Mouse (Mus musculus): ENCODE results near the gene Nxf1. TPM values are rescaled to one million over a fixed set of nuclear protein-coding genes. Genes with fewer than 3 reads are reported as not detected.
A peak's percentile ranks its signal among the peaks of the same experiment; 100 is the strongest.

The Nxf1 gene
- polyA plus RNA-seq, 1 experiment from 2014 or later: 199 TPM

- Histone ChIP-seq H3K27ac (peak within 1 kb of the TSS; percentile 91), H3K4me2 (peak within 1 kb of the TSS; percentile 77), H3K9ac (peak within 1 kb of the TSS; percentile 64), H3K4me1 (peaks cover 23% of the 10 kb centered on the region), H3K27me3 (no peaks in the 10 kb centered on the region), H3K9me3 (no peaks in the 10 kb centered on the region), H3K4me3 (peak within 1 kb of the TSS; percentile 63), H3K36me3 (peaks cover 35% of the 10 kb centered on the region)
- whole genome bisulfite sequencing: under 1% methylated on average over 30 of the region's 30 CpGs
- ATAC-seq (ENCODE audit: insufficient number of reproducible peaks, insufficient read depth, low FRiP score, low TSS enrichment, low read depth): peak; percentile 98
Measured at GRCm38 (mm10) chr19:8802130-8802821, 45.4 kb downstream of the Nxf1 start, which contains the start of gene Zbtb3. Zbtb3 (plus strand) TSS chr19:8802555.

- H3K9ac ChIP-seq: peak overlapping the region; percentile 64; the same call in 1 of the 2 replicates
- no peaks in the 10 kb centered on the region for H3K27me3 ChIP-seq
- H3K4me1 ChIP-seq: peaks cover 16% of the 10 kb centered on the region
- H3K27ac ChIP-seq: peak overlapping the region; percentile 91
- WGBS: 89% methylated on average over 9 of the region's 9 CpGs
- peak overlapping the region; percentile 77 for H3K4me2 ChIP-seq
- H3K9me3 ChIP-seq: no peaks in the 10 kb centered on the region
- peak overlapping the region; percentile 63 for H3K4me3 ChIP-seq
- peaks cover 45% of the 10 kb centered on the region for H3K36me3 ChIP-seq
- ATAC-seq (ENCODE audit: insufficient number of reproducible peaks, insufficient read depth, low FRiP score, low TSS enrichment, low read depth): no peak
Measured at GRCm38 (mm10) chr19:8803204-8803780, 46.4 kb downstream of the Nxf1 start.

- Histone ChIP-seq H3K27me3 (no peaks in the 10 kb centered on the region), H3K36me3 (peaks cover 50% of the 10 kb centered on the region), H3K9ac (no peak overlapping the region), H3K4me1 (peaks cover 13% of the 10 kb centered on the region), H3K4me3 (no peak overlapping the region), H3K9me3 (no peaks in the 10 kb centered on the region), H3K27ac (no peak overlapping the region), H3K4me2 (no peak overlapping the region)
- WGBS: 94% methylated on average over 11 of the region's 11 CpGs
- ATAC-seq (ENCODE audit: insufficient number of reproducible peaks, insufficient read depth, low FRiP score, low TSS enrichment, low read depth): no peak
Measured at GRCm38 (mm10) chr19:8803879-8804660, 47.2 kb downstream of the Nxf1 start.

- H3K4me2 ChIP-seq: no peak overlapping the region
- H3K27ac ChIP-seq: no peak overlapping the region
- no peak overlapping the region for H3K4me3 ChIP-seq
- no peaks in the 10 kb centered on the region for H3K9me3 ChIP-seq
- peaks cover 71% of the 10 kb centered on the region for H3K36me3 ChIP-seq
- H3K4me1 ChIP-seq: peaks cover 10% of the 10 kb centered on the region
- no peak overlapping the region for H3K9ac ChIP-seq
- WGBS: 95% methylated on average over 5 of the region's 5 CpGs
- ATAC-seq (ENCODE audit: insufficient number of reproducible peaks, insufficient read depth, low FRiP score, low TSS enrichment, low read depth): no peak
- no peaks in the 10 kb centered on the region for H3K27me3 ChIP-seq
Measured at GRCm38 (mm10) chr19:8806810-8807209, 49.9 kb downstream of the Nxf1 start.

- Histone ChIP-seq H3K27me3 (no peaks in the 10 kb centered on the region), H3K9ac (0 out of 2 replicates have a peak overlapping the region, but pooled peaks have one; percentile 36), H3K4me2 (no peak overlapping the region), H3K36me3 (peaks cover 53% of the 10 kb centered on the region), H3K4me1 (peaks cover 27% of the 10 kb centered on the region), H3K9me3 (no peaks in the 10 kb centered on the region), H3K4me3 (no peak overlapping the region; the same call in 1 of the 2 replicates), H3K27ac (no peak overlapping the region)
- ATAC-seq (ENCODE audit: insufficient number of reproducible peaks, insufficient read depth, low FRiP score, low TSS enrichment, low read depth): no peak
- WGBS: 76% methylated on average over 11 of the region's 11 CpGs
Measured at GRCm38 (mm10) chr19:8815812-8816211, 58.9 kb downstream of the Nxf1 start.

GRCm38 (mm10) chr19:8817001-8817400, 60.1 kb downstream of the Nxf1 start:
- no peak for ATAC-seq (ENCODE audit: insufficient number of reproducible peaks, insufficient read depth, low FRiP score, low TSS enrichment, low read depth)

GRCm38 (mm10) chr19:8818301-8818798, 61.5 kb downstream of the Nxf1 start:
- H3K4me1 ChIP-seq: peaks cover 45% of the 10 kb centered on the region
- peaks cover 37% of the 10 kb centered on the region for H3K36me3 ChIP-seq
- H3K9ac ChIP-seq: peak overlapping the region; percentile 91
- H3K27ac ChIP-seq: peak overlapping the region; percentile 100
- 26% methylated on average over 14 of the region's 14 CpGs for WGBS
- no peaks in the 10 kb centered on the region for H3K9me3 ChIP-seq
- peak overlapping the region; percentile 100 for H3K4me3 ChIP-seq
- ATAC-seq (ENCODE audit: insufficient number of reproducible peaks, insufficient read depth, low FRiP score, low TSS enrichment, low read depth): no peak
- H3K27me3 ChIP-seq: no peaks in the 10 kb centered on the region
- peak overlapping the region; percentile 97 for H3K4me2 ChIP-seq

More at GRCm38 (mm10) chr19:8817001-8817400, 60.1 kb downstream of the Nxf1 start:
- peak overlapping the region; percentile 7; the same call in 1 of the 2 replicates for H3K4me3 ChIP-seq
- peak overlapping the region; percentile 62 for H3K9ac ChIP-seq
- peak overlapping the region; percentile 97 for H3K4me2 ChIP-seq
- no peak overlapping the region for H3K27ac ChIP-seq
- no peaks in the 10 kb centered on the region for H3K27me3 ChIP-seq
- H3K36me3 ChIP-seq: peaks cover 43% of the 10 kb centered on the region
- 76% methylated on average over 3 of the region's 3 CpGs for WGBS
- H3K4me1 ChIP-seq: peaks cover 32% of the 10 kb centered on the region
- no peaks in the 10 kb centered on the region for H3K9me3 ChIP-seq

GRCm38 (mm10) chr19:8818801-8819595, 62.1 kb downstream of the Nxf1 start, which contains the start of gene Ttc9c:
Ttc9c (minus strand) TSS chr19:8819333.
- Histone ChIP-seq H3K4me1 (peaks cover 45% of the 10 kb centered on the region), H3K27me3 (no peaks in the 10 kb centered on the region), H3K4me3 (peak within 1 kb of the TSS; percentile 100), H3K36me3 (peaks cover 38% of the 10 kb centered on the region), H3K4me2 (peak within 1 kb of the TSS; percentile 97), H3K9ac (peak within 1 kb of the TSS; percentile 99), H3K9me3 (no peaks in the 10 kb centered on the region), H3K27ac (peak within 1 kb of the TSS; percentile 100)
- WGBS: under 1% methylated on average over 33 of the region's 33 CpGs
- peak; percentile 91 for ATAC-seq (ENCODE audit: insufficient number of reproducible peaks, insufficient read depth, low FRiP score, low TSS enrichment, low read depth)

GRCm38 (mm10) chr19:8819596-8820423, 62.9 kb downstream of the Nxf1 start, which contains the start of gene Hnrnpul2:
Hnrnpul2 (plus strand) TSS chr19:8820010.
- peak within 1 kb of the TSS; percentile 97 for H3K4me2 ChIP-seq
- ATAC-seq (ENCODE audit: insufficient number of reproducible peaks, insufficient read depth, low FRiP score, low TSS enrichment, low read depth): peak; percentile 95
- H3K27ac ChIP-seq: peak within 1 kb of the TSS; percentile 100
- H3K36me3 ChIP-seq: peaks cover 39% of the 10 kb centered on the region
- H3K9me3 ChIP-seq: no peaks in the 10 kb centered on the region
- H3K4me3 ChIP-seq: peak within 1 kb of the TSS; percentile 100
- peak within 1 kb of the TSS; percentile 99 for H3K9ac ChIP-seq
- no peaks in the 10 kb centered on the region for H3K27me3 ChIP-seq
- H3K4me1 ChIP-seq: peaks cover 42% of the 10 kb centered on the region
- WGBS: under 1% methylated on average over 83 of the region's 83 CpGs

Measured in embryonic facial prominence, embryonic 13.5 days (tissue).